Mouse (Mus musculus) cerebellum, postnatal 14 days (tissue): ENCODE results near the gene Mkrn2.
"Not testable (repeated sequence)": the region's sequence is repeated elsewhere in the genome, so short reads cannot be mapped to it uniquely, and the experiment has no call there.

Experiments
- DNase-seq, 2 experiments: peaks; one replicate each; pipeline ENCODE4 v3.0.0; 2021; ENCODE audit warnings: mixed read lengths in 2 of 2

Mkrn2 gene

GRCm38 (mm10) chr6:115610301-115610700, 8.6 kb downstream of the Mkrn2 start:
- DNase-seq, result no peak

- DNase-seq, result no peak
Measured at GRCm38 (mm10) chr6:115613793-115614192, 12.1 kb downstream of the Mkrn2 start.

GRCm38 (mm10) chr6:115615983-115616382, 14.3 kb downstream of the Mkrn2 start:
- DNase-seq, result no peak

GRCm38 (mm10) chr6:115619818-115620217, 18.1 kb downstream of the Mkrn2 start:
- DNase-seq, result no peak

GRCm38 (mm10) chr6:115620942-115621341, 19.2 kb downstream of the Mkrn2 start:
- DNase-seq, result no peak

- DNase-seq, result no peak
Measured at GRCm38 (mm10) chr6:115626121-115626520, 24.4 kb downstream of the Mkrn2 start.

GRCm38 (mm10) chr6:115631056-115631795, 29.5 kb downstream of the Mkrn2 start:
- no peak for DNase-seq

- DNase-seq, result no peak
Measured at GRCm38 (mm10) chr6:115634015-115634414, 32.3 kb downstream of the Mkrn2 start.

- DNase-seq, result not testable (repeated sequence)
Measured at GRCm38 (mm10) chr6:115638188-115638587, 36.5 kb downstream of the Mkrn2 start.

GRCm38 (mm10) chr6:115643315-115643714, 41.6 kb downstream of the Mkrn2 start:
- no peak for DNase-seq

- DNase-seq, result no peak
Measured at GRCm38 (mm10) chr6:115649792-115650365, 48.2 kb downstream of the Mkrn2 start.

GRCm38 (mm10) chr6:115650476-115651427, 49.0 kb downstream of the Mkrn2 start:
- DNase-seq, result no peak

GRCm38 (mm10) chr6:115651719-115652118, 50.0 kb downstream of the Mkrn2 start:
- no peak for DNase-seq

- DNase-seq, result no peak
Measured at GRCm38 (mm10) chr6:115653939-115654338, 52.2 kb downstream of the Mkrn2 start.

GRCm38 (mm10) chr6:115658802-115659201, 57.1 kb downstream of the Mkrn2 start:
- DNase-seq, result no peak

- no peak for DNase-seq
Measured at GRCm38 (mm10) chr6:115664268-115664667, 62.6 kb downstream of the Mkrn2 start.

- DNase-seq, result no peak
Measured at GRCm38 (mm10) chr6:115666641-115667040, 64.9 kb downstream of the Mkrn2 start.
